Comparison of ENCODE assay signal across 7 mouse cellular contexts in the genomic region with DNA sequence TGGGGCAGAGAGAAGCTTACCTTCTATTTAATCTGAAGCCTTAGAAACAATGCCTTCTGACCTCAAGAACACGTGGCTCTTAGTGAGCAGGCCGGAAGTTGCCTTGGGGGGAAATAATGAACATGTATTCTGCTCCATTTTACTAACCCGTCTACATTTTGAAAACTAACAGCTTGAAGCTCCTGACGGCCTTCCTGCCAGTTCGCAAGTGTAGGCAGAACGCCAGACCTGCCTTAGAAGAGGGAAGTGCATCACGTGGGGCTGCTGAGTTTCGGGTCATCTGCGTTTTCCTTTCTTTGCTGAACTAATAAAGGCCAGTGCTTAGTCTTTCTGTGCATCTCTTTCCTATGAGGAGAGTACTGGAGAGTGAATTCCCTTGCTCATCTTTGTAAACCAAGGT. TPM values are rescaled to one million over a fixed set of nuclear protein-coding genes. Genes with fewer than 3 reads are reported as not detected.
DNase-seq lines count a peak whose midpoint lies in the region; ATAC-seq and TF ChIP-seq lines count a peak whose summit lies in the region.

No protein-coding gene starts in this region.

- no peaks in the 10 kb centered on the region for H3K9me3 ChIP-seq in lung, postnatal 0 days (ENCODE audit: low read length)
- no peaks in the 10 kb centered on the region for H3K9me3 ChIP-seq in liver, embryonic 12.5 days (replicated peaks)

- no peak overlapping the region for H3K27ac ChIP-seq in lung, postnatal 0 days (ENCODE audit: low read length)
- H3K27ac ChIP-seq in liver, embryonic 12.5 days: no peak overlapping the region

- no peak overlapping the region for H3K4me3 ChIP-seq in lung, postnatal 0 days (ENCODE audit: low read depth, low read length)
- no peak overlapping the region for H3K4me3 ChIP-seq in liver, embryonic 12.5 days

- no peaks in the 10 kb centered on the region for H3K27me3 ChIP-seq in lung, postnatal 0 days (replicated peaks; ENCODE audit: insufficient read depth, low read length)
- H3K27me3 ChIP-seq in liver, embryonic 12.5 days (replicated peaks): no peaks in the 10 kb centered on the region

- 39% methylated on average over 9 of the region's 9 CpGs for WGBS in lung, postnatal 0 days
- WGBS in liver, embryonic 12.5 days (ENCODE audit: insufficient replicate concordance): 51% methylated on average over 9 of the region's 9 CpGs

- peak; percentile 53 to 64 for DNase-seq in right cerebral cortex, postnatal 10 days (ENCODE audit: low spot score in 2 of 2)
- no peak for DNase-seq in right cerebral cortex, postnatal 25 days
- DNase-seq in lung, postnatal 0 days (ENCODE audit: low spot score): peak; percentile 44
- peak; percentile 58 for DNase-seq in thymus, postnatal 25 days
- no peak for DNase-seq in testis, postnatal 10 days (ENCODE audit: low spot score)

- no peaks in the 10 kb centered on the region for H3K4me1 ChIP-seq in lung, postnatal 0 days (ENCODE audit: insufficient read depth, low read depth, low read length)
- no peaks in the 10 kb centered on the region for H3K4me1 ChIP-seq in liver, embryonic 12.5 days

- TF ChIP-seq EP300 in lung, postnatal 0 days (IDR thresholded peaks at IDR 0.05): no peak

- no peak overlapping the region for H3K9ac ChIP-seq in lung, postnatal 0 days (replicated peaks; ENCODE audit: low read depth)
- no peak overlapping the region for H3K9ac ChIP-seq in liver, embryonic 12.5 days

- H3K36me3 ChIP-seq in lung, postnatal 0 days (ENCODE audit: insufficient read depth, low read length): no peaks in the 10 kb centered on the region
- no peaks in the 10 kb centered on the region for H3K36me3 ChIP-seq in liver, embryonic 12.5 days

- ATAC-seq in common myeloid progenitor, adult 5-6 weeks (replicated peaks; ENCODE audit: low read depth, poor library complexity, severe bottlenecking): peak; percentile 70
- ATAC-seq in lung, postnatal 0 days: no peak
- ATAC-seq in liver, embryonic 12.5 days: no peak

- TF ChIP-seq CTCF in lung, postnatal 0 days (IDR thresholded peaks at IDR 0.05): no peak

- no peak overlapping the region for H3K4me2 ChIP-seq in lung, postnatal 0 days (replicated peaks; ENCODE audit: low read depth, low read length)
- H3K4me2 ChIP-seq in liver, embryonic 12.5 days: no peak overlapping the region

RNA-seq across cellular contexts. Expression of a gene that starts 19.1 kb away (rescaled TPM):
- total RNA-seq in common myeloid progenitor, adult 5-6 weeks (2017): not detected in 2 replicates
- 0.25 and 0.27 TPM in 2 replicates for polyA plus RNA-seq in lung, postnatal 0 days (2015; fragmentation: Nextera tagmentation; extraction: Ambion mirVana)
- not detected in 2 replicates for polyA plus RNA-seq in liver, embryonic 12.5 days (2016; fragmentation: Nextera tagmentation; extraction: Ambion mirVana)

RNA-seq across cellular contexts. Expression of a gene that starts 26.1 kb away (rescaled TPM):
- total RNA-seq in common myeloid progenitor, adult 5-6 weeks (2017): 4.9 and 8.2 TPM in 2 replicates
- polyA plus RNA-seq in lung, postnatal 0 days (2015; fragmentation: Nextera tagmentation; extraction: Ambion mirVana): 3.4 and 3.6 TPM in 2 replicates
- polyA plus RNA-seq in liver, embryonic 12.5 days (2016; fragmentation: Nextera tagmentation; extraction: Ambion mirVana): 1.6 and 1.7 TPM in 2 replicates

Comparison
In these comparisons a context has a peak if more than half of its experiments do, and no peak if none do; other contexts are left out.
1. DNase-seq: peak in right cerebral cortex, postnatal 10 days (2 of 2), lung, postnatal 0 days (single experiment) and thymus, postnatal 25 days (single experiment); none in right cerebral cortex, postnatal 25 days (single experiment) and testis, postnatal 10 days (single experiment).